Mouse (Mus musculus) adrenal gland, postnatal 14 days (tissue): ENCODE measurements around the gene Vps45. TPM values are rescaled to one million over a fixed set of nuclear protein-coding genes. Genes with fewer than 3 reads are reported as not detected.
"Not testable (repeated sequence)": the region's sequence is repeated elsewhere in the genome, so short reads cannot be mapped to it uniquely, and the experiment has no call there.

ENCODE experiments used
- DNase-seq: peaks from one replicate; pipeline ENCODE4 v3.0.0; 2021; ENCODE audit warnings: mixed read lengths
- total RNA-seq: library from RNA; stranded (reverse); gene quantifications from 2 replicates; pipeline ENCODE4 v1.2.3, GENCODE M21; 2021

The Vps45 gene
- total RNA-seq, 1 experiment from 2014 or later = 31.1 TPM

- DNase-seq = no peak
Measured at GRCm38 (mm10) chr3:95972251-95972872, 85.9 kb downstream of the Vps45 start.

GRCm38 (mm10) chr3:95970661-95971060 lies 87.6 kb downstream of the Vps45 start:
- not testable (repeated sequence) for DNase-seq

- no peak for DNase-seq
Measured at GRCm38 (mm10) chr3:95969277-95969676, 89.0 kb downstream of the Vps45 start.

GRCm38 (mm10) chr3:95965518-95966451 lies 92.5 kb downstream of the Vps45 start:
- DNase-seq = peak; percentile 30

GRCm38 (mm10) chr3:95963681-95964080 lies 94.6 kb downstream of the Vps45 start:
- peak; percentile 38 for DNase-seq

- DNase-seq = no peak
Measured at GRCm38 (mm10) chr3:95963230-95963629, 95.0 kb downstream of the Vps45 start.

- DNase-seq = not testable (repeated sequence)
Measured at GRCm38 (mm10) chr3:95962182-95962581, 96.1 kb downstream of the Vps45 start.

- no peak for DNase-seq
Measured at GRCm38 (mm10) chr3:95959807-95960206, 98.5 kb downstream of the Vps45 start.

GRCm38 (mm10) chr3:95959082-95959481 lies 99.2 kb downstream of the Vps45 start:
- DNase-seq = peak; percentile 42

GRCm38 (mm10) chr3:95957359-95958148 lies 100.7 kb downstream of the Vps45 start:
- peak; percentile 63 for DNase-seq

GRCm38 (mm10) chr3:95955318-95955717 lies 102.9 kb downstream of the Vps45 start:
- DNase-seq = no peak

- DNase-seq = not testable (repeated sequence)
Measured at GRCm38 (mm10) chr3:95954648-95955173, 103.6 kb downstream of the Vps45 start.

GRCm38 (mm10) chr3:95953522-95953921 lies 104.7 kb downstream of the Vps45 start:
- no peak for DNase-seq

GRCm38 (mm10) chr3:95953023-95953422 lies 105.2 kb downstream of the Vps45 start:
- no peak for DNase-seq

GRCm38 (mm10) chr3:95951566-95951965 lies 106.7 kb downstream of the Vps45 start:
- not testable (repeated sequence) for DNase-seq

- DNase-seq = peak; percentile 95
Measured at GRCm38 (mm10) chr3:95950763-95951551, 107.3 kb downstream of the Vps45 start.

Other genes starting within 250 kb of the Vps45 start
- gene Rprd2, start 239.6 kb downstream of the Vps45 start, total RNA-seq = 47.4 and 51.5 TPM in 2 replicates
- gene Prpf3, start 202.6 kb downstream of the Vps45 start, total RNA-seq = 23.0 and 27.2 TPM in 2 replicates
- gene Mrps21, start 186.9 kb downstream of the Vps45 start, total RNA-seq = 289 and 301 TPM in 2 replicates
- 2.6 and 3.9 TPM in 2 replicates for gene Ciart, start 176.2 kb downstream of the Vps45 start, total RNA-seq
- 21.1 and 32.7 TPM in 2 replicates for gene BC028528, start 166.5 kb downstream of the Vps45 start, total RNA-seq
- 165 and 175 TPM in 2 replicates for gene Aph1a, start 164.5 kb downstream of the Vps45 start, total RNA-seq
- 20.1 and 20.3 TPM in 2 replicates for gene Car14, start 153.8 kb downstream of the Vps45 start, total RNA-seq
- gene Anp32e, start 129.2 kb downstream of the Vps45 start, total RNA-seq = 94.6 and 102 TPM in 2 replicates
- gene Plekho1, start 62.5 kb downstream of the Vps45 start, total RNA-seq = 29.4 and 47.2 TPM in 2 replicates
- 31.8 and 40.8 TPM in 2 replicates for gene Otud7b, start 46.1 kb upstream of the Vps45 start, total RNA-seq
- 9.3 and 15.6 TPM in 2 replicates for gene Mtmr11, start 103.5 kb upstream of the Vps45 start, total RNA-seq
- 52.0 and 57.5 TPM in 2 replicates for gene Sf3b4, start 113.9 kb upstream of the Vps45 start, total RNA-seq
- gene Sv2a, start 122.7 kb upstream of the Vps45 start, total RNA-seq = 9.0 and 10.4 TPM in 2 replicates
- gene Bola1, start 161.2 kb upstream of the Vps45 start, total RNA-seq = 33.1 and 33.2 TPM in 2 replicates
- gene Hist2h2ab, start 161.4 kb upstream of the Vps45 start, total RNA-seq = 14.3 and 17.6 TPM in 2 replicates
- gene Hist2h2ac, start 162.4 kb upstream of the Vps45 start, total RNA-seq = 128 and 146 TPM in 2 replicates
- gene Hist2h2be, start 162.7 kb upstream of the Vps45 start, total RNA-seq = 9.0 and 12.3 TPM in 2 replicates
- gene Hist2h3c2, start 180.7 kb upstream of the Vps45 start, total RNA-seq = 93.4 and 148 TPM in 2 replicates
- 733 and 750 TPM in 2 replicates for gene Hist2h2aa2, start 181.8 kb upstream of the Vps45 start, total RNA-seq
- gene Hist2h2aa1, start 187.0 kb upstream of the Vps45 start, total RNA-seq = 53.5 and 61.0 TPM in 2 replicates
- gene Hist2h3c1, start 188.2 kb upstream of the Vps45 start, total RNA-seq = 3.1 and 3.8 TPM in 2 replicates
- gene Hist2h4, start 204.8 kb upstream of the Vps45 start, total RNA-seq = 54.1 and 56.9 TPM in 2 replicates
- gene Hist2h3b, start 210.2 kb upstream of the Vps45 start, total RNA-seq = 357 and 406 TPM in 2 replicates
- gene Hist2h2bb, start 211.3 kb upstream of the Vps45 start, total RNA-seq = 370 and 432 TPM in 2 replicates
- 0.56 and 1.3 TPM in 2 replicates for gene Fcgr1, start 235.5 kb upstream of the Vps45 start, total RNA-seq